Mouse (Mus musculus): ENCODE measurements at regions not wholly inside any gene's neighbourhood (a gene's known extent, or its start where the extent isn't known, plus 50 kb on each side); places are given as distances from the start of the nearest gene placed in this dataset.
"Not testable (repeated sequence)": the region's sequence is repeated elsewhere in the genome, so short reads cannot be mapped to it uniquely, and the experiment has no call there.

DNA sequence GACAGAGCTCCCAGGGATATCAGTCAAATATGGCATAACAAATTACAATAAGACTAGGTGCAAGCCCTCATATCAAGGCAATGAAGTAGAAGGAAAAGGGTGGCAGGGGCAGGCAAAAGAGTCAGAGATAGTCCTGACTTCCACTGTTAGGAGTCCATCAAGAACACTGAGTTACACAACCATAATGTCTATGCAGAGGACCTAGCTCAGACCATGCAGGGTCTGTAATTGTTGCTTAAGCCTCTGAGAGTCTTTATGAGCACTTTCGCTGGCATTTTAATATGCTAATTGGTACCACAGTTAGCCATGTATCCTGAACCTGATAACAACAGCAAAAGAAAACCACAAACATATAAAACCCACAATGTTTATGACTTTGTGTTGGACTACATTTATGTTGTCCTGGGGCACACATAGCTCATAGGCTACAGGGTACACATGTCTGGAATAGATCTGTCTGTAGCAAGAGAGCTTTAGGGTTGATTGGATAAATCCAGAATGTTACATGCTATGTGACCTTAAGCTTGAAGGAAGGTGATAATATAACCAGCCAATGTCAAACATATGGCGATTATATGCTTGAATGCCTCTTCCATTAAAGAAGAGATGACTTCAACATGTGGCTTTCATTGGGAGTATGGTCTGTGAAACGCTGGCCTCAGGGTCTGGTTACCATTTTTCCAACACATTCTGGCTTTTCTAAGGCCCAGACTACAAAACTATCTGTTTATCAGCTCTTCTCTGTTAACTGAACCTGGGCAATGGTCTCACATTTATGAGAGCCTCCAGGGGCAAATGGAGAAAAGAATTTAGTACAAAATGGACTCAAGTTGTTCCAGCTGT is 836.6 kb downstream of the Gm9195 start:
- DNase-seq (ENCODE audit: low read depth, low spot score), result no peak

DNA sequence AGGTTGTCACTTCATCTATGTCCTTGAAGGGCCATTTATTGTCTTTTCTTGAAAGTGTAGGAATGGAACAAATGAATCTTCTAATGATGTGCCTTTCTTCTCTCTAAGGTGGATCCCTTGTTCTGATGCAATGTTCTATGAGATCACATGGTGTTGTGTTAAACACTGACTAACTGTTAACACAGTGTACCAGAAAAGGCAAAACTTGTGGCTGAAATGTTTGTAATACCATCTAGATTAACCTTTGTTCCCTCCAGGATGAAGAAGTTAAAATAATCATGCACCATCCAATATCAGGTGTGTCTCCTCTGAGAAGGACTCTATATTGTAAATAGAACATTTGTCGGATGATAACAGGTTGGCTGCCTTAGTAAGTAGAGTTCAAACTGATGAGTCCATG is 849.1 kb downstream of the Gm9195 start:
- no peak for DNase-seq (ENCODE audit: low read depth, low spot score)

DNA sequence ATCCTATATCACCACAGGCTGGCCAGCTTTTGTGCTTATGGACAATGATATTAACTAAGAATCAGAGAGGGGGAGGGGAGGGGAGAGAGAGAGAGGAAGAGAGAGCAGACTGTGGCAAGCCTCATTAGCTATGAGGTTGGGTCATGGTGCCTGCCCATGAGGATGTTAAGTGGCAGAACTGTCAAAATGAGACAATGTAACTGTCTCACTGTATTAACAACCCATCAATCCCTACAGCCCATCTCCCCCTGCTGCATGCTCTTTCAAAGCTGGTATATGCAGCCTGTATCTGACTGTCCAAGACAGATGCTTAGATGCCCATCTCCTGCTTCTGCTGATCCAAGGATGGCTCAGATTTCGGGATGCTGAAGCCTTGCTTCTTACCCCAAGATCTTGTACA is 852.6 kb downstream of the Gm9195 start:
- no peak for DNase-seq (ENCODE audit: low read depth, low spot score)

DNA sequence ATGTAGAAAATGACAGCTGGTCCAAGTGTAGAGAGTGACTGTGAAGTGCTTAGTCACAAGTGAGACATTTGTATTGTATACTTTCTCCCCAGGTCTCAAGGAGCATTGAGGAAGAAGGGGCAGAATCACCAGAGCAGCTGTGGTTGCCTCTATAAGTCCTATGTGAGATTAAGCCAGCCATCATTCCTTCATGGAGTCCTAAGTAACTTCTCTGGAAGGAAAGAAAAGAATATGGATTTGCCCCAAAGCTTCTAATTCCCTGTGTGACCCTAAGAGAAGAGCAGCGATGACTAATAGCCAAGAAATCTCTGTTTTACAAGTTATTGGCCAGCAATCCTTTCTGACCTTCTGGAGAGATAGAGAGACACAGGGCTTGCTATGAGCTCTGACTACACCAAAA is 856.5 kb downstream of the Gm9195 start:
- no peak for DNase-seq (ENCODE audit: low read depth, low spot score)

DNA sequence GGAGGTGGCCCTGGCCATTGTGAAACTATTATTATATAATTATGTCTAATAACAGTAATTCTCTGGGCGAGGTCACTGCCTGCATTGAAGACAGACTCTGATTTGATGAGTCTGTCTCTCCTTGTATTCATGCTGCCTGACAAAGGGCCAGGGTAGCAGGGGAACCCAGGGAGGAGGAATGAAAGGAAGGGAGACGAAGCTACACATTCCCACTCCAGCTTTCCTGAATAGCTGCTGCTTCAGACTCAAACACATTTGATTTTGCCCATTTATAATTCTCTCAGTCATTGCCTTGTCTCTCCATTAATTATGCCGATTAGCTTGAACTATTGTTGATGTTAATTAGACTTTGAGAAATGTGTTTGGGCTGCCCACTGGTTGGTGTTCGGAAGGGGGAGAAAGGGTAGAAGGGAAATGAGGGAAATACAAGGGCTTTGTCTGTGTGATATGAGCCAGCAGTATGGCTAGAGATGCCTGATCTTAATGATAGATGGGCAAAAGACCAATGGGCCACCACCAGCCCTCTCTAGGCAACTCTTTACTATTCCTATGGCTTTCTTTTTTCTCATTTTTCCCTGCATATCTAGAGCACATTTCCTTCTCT is 881.8 kb downstream of the Gm9195 start:
- no peak for DNase-seq (ENCODE audit: low read depth, low spot score)

DNA sequence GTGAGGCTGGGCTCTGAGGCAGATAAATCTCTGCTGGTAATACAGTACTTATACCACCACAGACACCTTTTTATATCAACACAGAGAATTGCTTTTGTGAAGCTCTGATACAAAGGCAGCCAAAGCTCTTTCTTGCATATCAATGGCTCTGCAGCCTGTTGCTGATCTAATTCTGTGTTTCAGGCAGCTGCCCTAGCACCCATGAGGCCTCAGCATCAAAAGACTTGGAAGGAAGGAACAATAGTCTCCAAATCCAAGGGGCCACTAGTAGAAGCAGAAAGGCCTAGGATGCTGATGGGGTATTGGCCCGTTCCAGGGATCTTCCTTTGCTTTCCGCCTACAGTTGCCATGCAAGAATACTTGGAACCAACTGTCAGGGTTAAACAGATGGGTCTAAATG is 887.9 kb downstream of the Gm9195 start:
- no peak for DNase-seq (ENCODE audit: low read depth, low spot score)

DNA sequence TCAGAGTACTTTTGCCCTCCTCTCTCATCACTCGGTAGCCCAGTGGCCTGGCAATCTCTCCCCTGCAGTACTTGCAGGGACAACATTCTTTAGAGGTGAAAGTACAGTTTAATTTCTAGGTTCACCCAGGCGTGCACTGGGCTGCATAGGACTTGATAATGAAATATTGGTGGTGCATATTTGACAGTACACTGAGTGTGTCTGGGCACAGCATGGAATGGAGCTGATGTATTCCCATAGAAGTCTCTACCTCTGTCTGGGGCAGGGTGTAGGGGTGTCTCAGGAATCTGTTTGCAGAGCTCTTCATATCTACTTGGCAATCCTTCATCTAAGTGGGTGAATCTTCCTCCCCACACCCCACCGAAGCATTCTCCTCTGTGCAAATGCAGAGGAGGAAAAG is 893.8 kb downstream of the Gm9195 start:
- no peak for DNase-seq (ENCODE audit: low read depth, low spot score)

DNA sequence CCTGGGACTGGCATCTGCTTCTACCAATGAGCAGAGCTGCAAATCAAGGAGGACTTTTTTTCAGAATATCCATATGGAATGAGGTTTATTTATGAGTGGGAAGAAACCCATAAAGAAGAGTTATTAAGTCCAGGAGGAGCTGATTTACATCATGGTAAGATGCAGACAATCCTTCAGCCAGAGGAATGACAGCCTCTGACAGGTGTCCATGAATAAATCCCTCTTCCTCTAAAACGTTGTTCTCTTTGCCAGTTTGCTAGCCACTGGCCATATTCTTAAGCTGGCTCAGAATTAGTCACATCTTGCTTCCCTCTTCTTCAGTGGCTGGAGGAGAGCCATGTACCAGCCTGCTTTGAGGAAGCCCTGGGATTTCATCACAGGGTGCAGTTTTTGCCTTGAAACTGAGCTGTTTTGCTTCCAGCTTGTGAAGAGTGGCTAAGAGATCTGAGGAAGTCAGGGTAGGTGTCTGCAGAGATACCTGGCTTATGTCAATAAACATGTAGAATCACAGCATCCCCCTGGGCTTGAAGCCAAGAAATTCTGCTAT is 902.9 kb downstream of the Gm9195 start:
- no peak for DNase-seq (ENCODE audit: low read depth, low spot score)

DNA sequence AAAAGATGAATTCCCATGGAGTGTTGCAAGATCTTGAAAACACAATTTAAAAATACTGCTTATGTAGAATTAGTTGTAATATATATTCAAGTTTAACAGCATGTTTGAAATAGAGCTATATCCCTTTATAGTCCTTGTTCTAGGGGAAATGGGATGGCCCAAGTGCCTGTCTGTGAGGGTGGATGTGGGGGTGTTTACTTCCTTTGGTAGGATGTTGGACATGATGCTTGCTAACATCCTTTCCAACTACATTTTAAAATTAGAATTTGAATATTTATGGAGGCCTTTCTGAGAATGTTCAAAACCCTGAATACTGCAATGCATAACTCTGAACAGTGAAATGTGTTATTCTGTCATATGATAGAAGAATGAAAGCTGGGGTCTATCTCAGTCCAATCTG is 903.6 kb downstream of the Gm9195 start:
- DNase-seq (ENCODE audit: low read depth, low spot score), result peak; percentile 51

DNA sequence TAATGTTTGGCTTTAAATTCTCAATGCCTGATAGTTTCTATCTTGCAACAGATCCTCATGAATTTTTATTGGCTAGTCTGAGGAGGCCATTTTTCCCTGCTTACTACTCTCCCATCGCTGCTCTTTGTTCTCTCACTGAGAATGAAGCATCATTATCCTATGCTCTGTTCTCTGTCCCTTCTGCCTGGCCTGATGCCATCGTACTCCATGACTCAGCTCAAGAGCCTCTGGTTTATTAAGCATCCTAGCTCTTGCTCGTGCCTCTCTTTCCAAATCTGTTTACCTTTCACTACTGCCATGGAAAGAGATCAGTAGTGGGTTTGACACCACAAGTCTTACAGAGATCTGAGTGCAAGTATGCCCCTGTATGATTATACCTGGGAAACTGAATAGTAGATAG is 926.8 kb downstream of the Gm9195 start:
- no peak for DNase-seq (ENCODE audit: low read depth, low spot score)

DNA sequence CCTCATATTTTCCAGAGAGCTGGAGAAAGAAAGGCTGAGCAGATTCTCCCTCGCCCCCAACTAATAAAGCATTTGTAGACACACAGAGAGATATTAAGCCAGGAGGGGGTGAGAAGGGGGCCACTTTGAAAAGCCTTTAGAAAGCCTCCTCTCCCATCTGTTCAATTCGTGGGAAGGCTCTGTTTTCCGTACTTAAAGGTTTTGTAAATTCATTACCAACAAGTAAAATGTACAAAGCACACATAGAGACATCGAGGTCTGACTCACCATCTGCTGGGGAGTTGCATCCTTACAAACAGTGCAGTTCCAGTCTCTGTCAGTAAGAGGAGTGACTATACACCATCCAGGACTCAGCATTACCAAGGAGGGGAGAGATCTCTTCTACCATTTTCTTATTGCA is 929.7 kb downstream of the Gm9195 start:
- DNase-seq (ENCODE audit: low read depth, low spot score), result peak; percentile 40

DNA sequence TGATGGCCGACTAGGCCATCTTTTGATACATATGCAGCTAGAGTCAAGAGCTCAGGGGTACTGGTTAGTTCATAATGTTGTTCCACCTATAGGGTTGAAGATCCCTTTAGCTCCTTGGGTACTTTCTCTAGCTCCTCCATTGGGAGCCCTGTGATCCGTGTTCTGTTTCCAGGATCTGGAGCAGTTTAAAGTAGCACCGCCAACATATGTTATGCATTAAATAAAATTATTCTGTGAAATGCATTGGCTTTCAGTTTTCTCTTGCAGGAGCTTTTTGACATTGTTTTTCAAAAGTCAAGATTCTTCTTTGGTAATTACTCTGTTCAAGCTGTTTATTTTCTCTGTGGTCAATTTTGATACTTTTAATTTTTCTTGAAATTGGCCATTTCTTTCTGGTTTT is 937.3 kb downstream of the Gm9195 start:
- DNase-seq (ENCODE audit: low read depth, low spot score), result not testable (repeated sequence)

DNA sequence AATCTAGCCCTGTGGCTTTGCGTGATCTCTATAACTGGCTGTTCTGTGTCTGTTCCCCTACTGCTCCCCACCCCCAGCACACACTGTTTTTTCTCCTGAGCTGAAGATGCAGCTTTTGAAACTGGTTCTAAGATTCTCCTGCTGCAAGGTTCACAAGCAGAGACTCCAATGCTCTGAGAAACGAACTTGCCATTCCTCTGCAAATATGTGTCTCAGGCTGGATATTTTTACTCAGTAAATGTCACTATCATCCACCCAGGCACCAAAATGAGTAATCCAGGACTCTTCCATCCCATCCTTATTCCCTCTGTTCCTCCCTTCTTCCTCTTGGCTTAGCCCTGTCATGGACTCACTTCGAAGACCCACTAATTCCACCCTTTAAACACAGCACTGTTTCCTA is 943.9 kb upstream of the Fam160b2 start:
- DNase-seq (ENCODE audit: low read depth, low spot score), result peak; percentile 8

DNA sequence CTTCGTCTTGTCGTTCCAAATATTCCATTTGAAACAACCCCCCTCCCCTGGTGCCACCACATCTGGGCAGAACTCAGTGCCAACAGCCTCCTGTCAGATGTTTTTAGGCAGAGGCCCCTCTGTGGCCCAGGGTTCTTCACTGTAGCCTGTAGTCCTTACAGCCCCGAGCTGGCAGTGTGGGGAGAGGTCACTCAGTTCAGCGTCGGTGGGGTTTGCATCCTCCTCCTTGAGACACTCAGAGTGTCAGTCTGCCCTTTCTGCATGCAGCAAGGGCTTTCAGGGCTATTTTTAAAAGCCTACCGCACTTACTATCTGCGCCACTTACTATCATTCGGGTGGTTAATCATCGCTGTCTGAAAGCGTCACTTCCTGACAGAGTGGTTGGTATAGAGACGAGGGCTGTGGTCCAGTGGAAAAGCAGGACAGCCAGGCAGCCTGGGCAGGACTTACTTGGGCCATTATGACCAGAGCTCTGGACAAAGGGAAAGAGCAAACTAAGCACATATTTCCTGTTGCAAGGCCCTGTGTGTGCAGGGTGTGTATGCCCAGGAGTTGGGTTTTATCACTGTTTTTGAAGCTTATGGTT is 932.5 kb upstream of the Fam160b2 start:
- DNase-seq (ENCODE audit: low read depth, low spot score), result no peak

DNA sequence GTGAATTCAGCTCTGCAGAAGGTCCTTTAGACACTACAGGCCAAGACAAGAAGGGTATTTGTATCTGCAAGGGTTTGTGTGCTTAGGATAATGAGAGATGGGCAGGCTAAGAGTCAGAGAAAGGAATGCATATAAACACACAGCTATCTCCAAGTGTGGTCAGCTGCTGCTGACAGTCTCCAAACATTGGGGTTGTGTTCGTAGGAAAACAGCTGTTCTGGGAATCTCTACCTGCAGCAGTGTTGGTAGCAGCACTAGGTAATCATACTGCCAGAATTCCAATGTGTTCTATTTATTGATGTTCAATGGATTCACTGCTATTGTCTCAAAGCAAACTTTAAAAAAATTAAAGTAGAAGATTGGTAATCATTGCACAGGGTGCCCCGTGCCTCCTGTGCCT is 931.7 kb upstream of the Fam160b2 start:
- DNase-seq (ENCODE audit: low read depth, low spot score), result no peak

DNA sequence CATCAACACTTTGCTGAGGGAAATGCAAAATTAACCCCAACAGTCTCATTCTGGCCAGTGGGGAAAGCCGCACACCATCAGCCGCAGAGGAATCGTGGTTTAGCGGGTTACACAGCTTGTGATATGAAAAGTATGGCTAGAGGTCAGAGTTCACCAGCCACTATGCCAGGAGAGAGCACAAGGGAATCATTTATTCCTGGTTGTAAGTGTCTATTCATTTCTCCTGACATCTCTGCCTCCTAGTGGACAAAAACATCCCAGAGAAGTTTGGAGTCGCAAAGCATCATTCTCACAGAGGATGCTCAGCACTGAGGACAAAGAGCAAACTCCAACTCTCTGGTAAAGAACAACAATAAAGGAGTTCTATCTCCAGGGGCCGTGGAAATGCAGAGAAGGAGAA is 930.8 kb upstream of the Fam160b2 start:
- no peak for DNase-seq (ENCODE audit: low read depth, low spot score)

DNA sequence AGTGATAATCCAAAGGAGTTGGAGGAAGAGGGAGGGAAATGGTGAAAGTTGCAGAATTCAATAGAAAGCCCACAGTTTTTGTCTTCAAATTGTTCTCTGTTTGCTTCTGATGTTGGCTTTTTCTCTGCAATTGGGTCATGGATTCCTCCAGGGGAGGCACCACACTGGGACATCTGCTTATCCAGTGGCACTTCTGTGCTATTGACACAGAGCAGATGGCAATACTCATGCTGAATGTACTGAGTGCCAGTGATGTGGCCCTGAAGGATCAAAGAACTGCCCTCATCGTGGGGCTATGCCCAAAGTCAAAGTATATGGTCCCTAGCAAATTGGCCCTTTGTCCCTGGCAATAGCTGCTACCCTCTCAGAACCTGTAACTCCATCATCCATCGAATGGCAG is 918.9 kb upstream of the Fam160b2 start:
- no peak for DNase-seq (ENCODE audit: low read depth, low spot score)

DNA sequence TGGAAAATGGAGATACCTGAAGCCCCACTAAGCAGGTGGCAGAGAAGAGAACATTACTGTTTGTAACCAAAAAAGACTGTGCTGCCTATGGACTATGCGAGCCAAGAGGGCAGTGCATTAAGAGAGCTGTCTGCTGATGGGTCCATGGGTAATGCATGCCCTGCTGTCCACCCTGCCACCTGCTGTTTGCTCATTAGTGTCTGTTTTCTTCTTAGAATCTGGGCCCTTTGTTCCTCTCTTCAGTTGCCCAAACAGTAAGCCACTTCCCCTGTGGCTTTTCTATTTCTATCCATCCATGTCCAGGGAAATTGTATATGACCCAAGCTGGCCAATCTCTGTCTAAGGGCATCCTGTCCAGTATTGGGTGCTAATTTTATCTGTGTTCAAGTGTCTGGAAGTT is 901.2 kb upstream of the Fam160b2 start:
- no peak for DNase-seq (ENCODE audit: low read depth, low spot score)

DNA sequence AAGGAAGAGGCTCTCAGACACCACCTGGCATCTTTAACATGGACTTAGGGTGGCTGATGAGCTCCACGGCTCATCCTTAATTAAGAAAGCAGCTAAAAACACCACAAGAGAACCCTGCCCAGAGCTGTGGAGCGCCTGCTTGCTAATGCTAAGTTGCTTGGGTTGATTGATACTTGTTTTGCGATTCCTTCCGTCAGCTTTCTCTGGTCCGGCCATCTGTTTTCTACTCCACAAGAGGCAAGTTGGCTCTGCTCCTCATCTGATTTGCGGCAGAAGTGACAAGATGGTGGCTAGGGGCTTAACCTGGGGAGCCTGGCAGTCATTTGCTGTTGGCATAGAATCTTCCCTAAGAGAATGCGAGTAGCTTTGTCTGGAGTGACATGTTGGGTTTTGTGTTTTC is 891.6 kb upstream of the Fam160b2 start:
- no peak for DNase-seq (ENCODE audit: low read depth, low spot score)

DNA sequence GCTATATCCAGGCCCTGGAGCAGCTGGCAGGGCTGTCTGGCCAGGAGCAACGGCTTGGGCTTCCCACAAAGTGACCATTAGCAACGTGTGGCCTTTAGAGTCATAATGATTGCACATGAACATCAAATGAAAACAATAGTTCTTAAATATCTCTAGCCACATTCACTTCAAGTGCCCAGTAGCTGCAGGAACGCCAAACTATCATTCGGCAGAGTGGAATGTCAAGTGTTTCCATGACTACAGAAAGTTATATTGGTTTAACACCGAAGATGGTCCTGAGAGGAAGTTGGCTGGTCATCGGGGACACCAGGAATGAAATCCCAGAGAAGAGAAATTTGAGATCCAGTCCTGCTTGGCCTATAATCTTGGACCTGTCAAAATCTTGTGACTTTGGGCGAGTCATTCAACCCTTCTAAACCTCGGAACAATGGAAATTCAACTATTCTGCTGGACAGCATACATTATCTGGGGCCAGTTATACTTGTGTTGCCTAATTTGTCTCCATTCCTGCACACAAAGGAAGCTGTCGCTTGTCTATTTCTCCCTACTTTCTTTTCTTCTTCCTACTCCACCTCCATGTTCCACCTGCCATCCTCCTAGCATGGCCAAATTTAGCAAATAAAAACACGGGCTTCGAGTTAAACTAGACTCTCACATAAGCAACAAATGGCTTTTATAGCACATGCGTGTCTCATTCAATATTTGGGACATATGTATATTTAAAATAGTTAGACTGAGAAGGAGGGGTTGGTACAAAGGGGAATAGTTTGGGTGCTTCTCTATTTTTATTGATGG is 886.7 kb upstream of the Fam160b2 start:
- DNase-seq (ENCODE audit: low read depth, low spot score), result peak; percentile 72

DNA sequence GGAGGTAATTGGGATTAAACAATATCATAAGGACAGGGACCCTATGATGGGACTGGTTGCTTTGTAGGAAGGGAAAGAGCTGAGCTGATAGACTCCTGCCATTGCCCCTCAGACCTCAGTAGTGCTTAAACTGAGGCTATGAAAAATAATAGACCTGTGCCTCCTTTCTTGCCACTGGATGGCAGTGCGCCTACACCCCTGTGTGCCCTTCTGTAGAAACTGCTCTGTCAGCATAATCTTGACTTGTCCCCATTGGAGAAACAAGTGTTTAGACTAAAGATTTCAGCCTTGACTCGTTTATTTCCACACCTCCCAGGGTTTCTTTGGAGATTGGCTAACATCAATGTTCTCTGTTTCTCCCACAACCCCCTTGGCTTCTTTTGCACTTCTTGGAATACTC is 876.0 kb upstream of the Fam160b2 start:
- no peak for DNase-seq (ENCODE audit: low read depth, low spot score)

DNA sequence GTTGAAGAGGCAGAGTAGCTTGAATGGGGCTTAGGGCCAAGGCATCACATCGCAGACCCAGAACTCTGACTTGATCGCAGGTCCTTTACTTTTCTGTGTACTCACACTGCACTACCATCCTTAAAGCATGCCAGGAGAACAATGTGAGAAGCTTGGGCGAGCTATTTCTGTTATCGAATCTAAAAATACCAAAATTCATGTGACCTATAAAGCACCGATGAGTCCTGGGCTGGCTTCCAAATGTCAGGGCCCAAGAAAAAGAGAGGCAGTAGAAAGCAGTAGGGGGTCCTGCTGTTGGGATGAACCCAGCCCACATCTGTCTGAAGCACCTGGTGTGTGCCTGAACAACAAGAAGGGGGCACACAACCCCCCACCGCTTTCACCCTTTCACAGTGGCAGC is 874.3 kb upstream of the Fam160b2 start:
- no peak for DNase-seq (ENCODE audit: low read depth, low spot score)
